8 mouse cellular contexts compared by ENCODE assay signal in the genomic region with DNA sequence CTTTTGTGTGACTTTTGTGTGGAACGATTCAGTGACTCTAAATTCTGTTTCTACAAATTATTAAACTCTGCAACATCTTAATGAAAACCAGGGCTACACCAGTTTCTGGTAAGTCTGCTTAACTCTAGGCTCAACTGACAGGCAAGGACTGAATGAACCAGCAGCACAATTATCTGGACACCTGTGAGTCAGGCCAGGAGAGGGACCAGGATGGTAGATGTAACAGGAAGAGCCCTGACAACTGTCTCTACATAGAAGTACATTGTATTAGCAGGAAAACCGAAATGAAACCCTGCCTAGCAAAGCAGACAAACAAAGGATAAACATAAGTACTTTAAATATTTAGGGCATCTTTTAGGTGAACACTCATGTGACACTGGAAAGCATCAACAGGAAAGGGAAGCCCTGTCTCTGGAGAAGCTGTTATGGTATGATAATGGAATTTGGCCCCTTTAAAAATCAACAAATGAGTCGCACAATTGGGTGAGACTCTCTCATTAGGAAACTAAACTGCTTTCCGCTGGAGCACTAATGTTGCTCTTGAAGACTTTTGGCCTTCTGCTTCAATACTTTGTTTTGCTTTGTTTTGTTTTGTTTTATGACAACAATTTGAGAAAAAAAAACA. TPM values are rescaled to one million over a fixed set of nuclear protein-coding genes. Genes with fewer than 3 reads are reported as not detected.
DNase-seq lines count a peak whose midpoint lies in the region; ATAC-seq and TF ChIP-seq lines count a peak whose summit lies in the region.

No protein-coding gene starts in this region.

- H3K36me3 ChIP-seq in heart, postnatal 0 days (replicated peaks; ENCODE audit: control insufficient read depth, insufficient read depth, low read length): no peaks in the 10 kb centered on the region
- H3K36me3 ChIP-seq in liver, postnatal 0 days (replicated peaks; ENCODE audit: insufficient read depth, low read length): no peaks in the 10 kb centered on the region

- H3K4me1 ChIP-seq in heart, postnatal 0 days (ENCODE audit: control insufficient read depth, insufficient read depth): peaks cover 30% of the 10 kb centered on the region
- peaks cover 17% of the 10 kb centered on the region for H3K4me1 ChIP-seq in liver, postnatal 0 days (ENCODE audit: insufficient read depth)

- H3K4me3 ChIP-seq in heart, postnatal 0 days (ENCODE audit: low read depth, low read length): peak overlapping the region; percentile 92
- peak overlapping the region; percentile 87 for H3K4me3 ChIP-seq in liver, postnatal 0 days (ENCODE audit: low read depth, low read length)

- 13% methylated on average over 4 of the region's 4 CpGs for WGBS in heart, postnatal 0 days
- WGBS in liver, postnatal 0 days (ENCODE audit: insufficient replicate concordance): 28% methylated on average over 4 of the region's 4 CpGs

- H3K27ac ChIP-seq in heart, postnatal 0 days (ENCODE audit: low read depth): peak overlapping the region; percentile 97
- H3K27ac ChIP-seq in liver, postnatal 0 days (ENCODE audit: low read depth): peak overlapping the region; percentile 98

- no peaks in the 10 kb centered on the region for H3K9me3 ChIP-seq in heart, postnatal 0 days (replicated peaks; ENCODE audit: control insufficient read depth, low read length)
- H3K9me3 ChIP-seq in liver, postnatal 0 days (ENCODE audit: low read length): no peaks in the 10 kb centered on the region

- H3K27me3 ChIP-seq in heart, postnatal 0 days (ENCODE audit: control insufficient read depth, insufficient read depth, low read length): no peaks in the 10 kb centered on the region
- H3K27me3 ChIP-seq in liver, postnatal 0 days (ENCODE audit: insufficient read depth, low read length): no peaks in the 10 kb centered on the region

- ATAC-seq in heart, postnatal 0 days (ENCODE audit: insufficient read depth, low read depth): no peak
- no peak for ATAC-seq in liver, postnatal 0 days
- ATAC-seq in granulocyte monocyte progenitor cell, adult 5-6 weeks (replicated peaks; ENCODE audit: poor library complexity, severe bottlenecking): no peak

- no peak for TF ChIP-seq CTCF in heart, postnatal 0 days (IDR thresholded peaks at IDR 0.05; ENCODE audit: low read depth)
- no peak for TF ChIP-seq CTCF in liver, postnatal 0 days (IDR thresholded peaks at IDR 0.05; ENCODE audit: low read depth)

- H3K9ac ChIP-seq in heart, postnatal 0 days (replicated peaks; ENCODE audit: low read depth, low read length): peak overlapping the region; percentile 95; the same call in 1 of the 2 replicates
- peak overlapping the region; percentile 92 for H3K9ac ChIP-seq in liver, postnatal 0 days (replicated peaks)

- no peak for TF ChIP-seq EP300 in heart, postnatal 0 days (IDR thresholded peaks at IDR 0.05; ENCODE audit: low read depth)
- TF ChIP-seq EP300 in liver, postnatal 0 days (IDR thresholded peaks at IDR 0.05; ENCODE audit: low read depth): no peak

- H3K4me2 ChIP-seq in heart, postnatal 0 days (ENCODE audit: low read depth, low read length): peak overlapping the region; percentile 82
- H3K4me2 ChIP-seq in liver, postnatal 0 days (ENCODE audit: low read depth, low read length): peak overlapping the region; percentile 85

- peak; percentile 26 for DNase-seq in 3T3-L1 (ENCODE audit: low read depth, low spot score)
- DNase-seq in Muller cell, postnatal 12 days (ENCODE audit: inconsistent ontology term): peak; percentile 45
- peak; percentile 25 for DNase-seq in heart, postnatal 0 days (ENCODE audit: low spot score)
- no peak for DNase-seq in liver, postnatal 0 days
- no peak for DNase-seq in left cerebral cortex, postnatal 4 days
- DNase-seq in left cerebral cortex, postnatal 36 days (ENCODE audit: low spot score in 2 of 2): no peak
- DNase-seq in natural killer cell, adult 2 months (ENCODE audit: low spot score in 2 of 2): no peak

- intact Hi-C loops in left cerebral cortex, postnatal 4 days (cut with DNase I): no loop called here
- intact Hi-C loops in left cerebral cortex, postnatal 36 days (cut with DNase I): no loop called here

RNA-seq across cellular contexts. Expression of gene Arhgef12, which starts 3.3 kb away (rescaled TPM):
- total RNA-seq in heart, postnatal 0 days (2014; rRNA removed; ENCODE audit: low replicate concordance): 57.3 and 63.5 TPM in 2 replicates
- polyA plus RNA-seq in heart, postnatal 0 days (2015; fragmentation: Nextera tagmentation; extraction: Ambion mirVana): 9.3 and 10.3 TPM in 2 replicates
- polyA plus RNA-seq in liver, postnatal 0 days (2015; fragmentation: Nextera tagmentation; extraction: Ambion mirVana): 4.3 and 4.8 TPM in 2 replicates
- 0.06 and 0.28 TPM in 2 replicates for total RNA-seq in granulocyte monocyte progenitor cell, adult 5-6 weeks (2014; fragmentation: Nextera tagmentation)
- 0.39 and 0.62 TPM in 2 replicates for total RNA-seq in granulocyte monocyte progenitor cell, adult 5-6 weeks (2017)
- 100 to 1,000 TPM; 185 to 199 TPM for total RNA-seq in left cerebral cortex, postnatal 4 days (2021)
- total RNA-seq in left cerebral cortex, postnatal 36 days (2021): 100 to 1,000 TPM; 153 to 169 TPM

RNA-seq across cellular contexts. Expression of gene Tmem136, which starts 12.6 kb away (rescaled TPM):
- total RNA-seq in heart, postnatal 0 days (2014; rRNA removed; ENCODE audit: low replicate concordance): 5.5 and 7.5 TPM in 2 replicates
- 8.0 and 8.1 TPM in 2 replicates for polyA plus RNA-seq in heart, postnatal 0 days (2015; fragmentation: Nextera tagmentation; extraction: Ambion mirVana)
- 0.44 and 0.92 TPM in 2 replicates for polyA plus RNA-seq in liver, postnatal 0 days (2015; fragmentation: Nextera tagmentation; extraction: Ambion mirVana)
- total RNA-seq in granulocyte monocyte progenitor cell, adult 5-6 weeks (2014; fragmentation: Nextera tagmentation): not detected in 2 replicates
- total RNA-seq in granulocyte monocyte progenitor cell, adult 5-6 weeks (2017): not detected in 2 replicates
- total RNA-seq in left cerebral cortex, postnatal 4 days (2021): 10 to 100 TPM; 17.2 to 18.4 TPM
- total RNA-seq in left cerebral cortex, postnatal 36 days (2021): 10 to 100 TPM; 18.1 to 18.6 TPM

Comparison
In these comparisons a context has a peak if more than half of its experiments do, and no peak if none do; other contexts are left out.
1. DNase-seq: peak in 3T3-L1 (single experiment), Muller cell, postnatal 12 days (single experiment) and heart, postnatal 0 days (single experiment); none in liver, postnatal 0 days (single experiment), left cerebral cortex, postnatal 4 days (single experiment), left cerebral cortex, postnatal 36 days (0 of 2) and natural killer cell, adult 2 months (0 of 2).
2. RNA of gene Arhgef12, which starts 3.3 kb away (total RNA-seq): 185 to 199 TPM in left cerebral cortex, postnatal 4 days, 153 to 169 TPM in left cerebral cortex, postnatal 36 days and 57.3 to 63.5 TPM in heart, postnatal 0 days; 0.06 to 0.62 TPM in granulocyte monocyte progenitor cell, adult 5-6 weeks; every median in the first group is over 10 times any median in the second.